Mouse (Mus musculus): ENCODE measurements around the gene B3galt1. TPM values are rescaled to one million over a fixed set of nuclear protein-coding genes. Genes with fewer than 3 reads are reported as not detected.

B3galt1 gene
- polyA plus RNA-seq, 1 experiment from 2014 or later: 12.8 TPM

GRCm38 (mm10) chr2:68040752-68041151 is 475.1 kb downstream of the B3galt1 start:
- Histone ChIP-seq H3K9me3 (no peaks in the 10 kb centered on the region), H3K27me3 (ENCODE audit: insufficient read depth, poor library complexity, severe bottlenecking) (no peaks in the 10 kb centered on the region), H3K27ac (no peak overlapping the region), H3K4me1 (replicated peaks) (no peaks in the 10 kb centered on the region), H3K4me3 (no peak overlapping the region), H3K36me3 (no peaks in the 10 kb centered on the region)
- DNase-seq (ENCODE audit: low spot score): no peak
- 93% methylated on average over 5 of the region's 5 CpGs for WGBS

DNA sequence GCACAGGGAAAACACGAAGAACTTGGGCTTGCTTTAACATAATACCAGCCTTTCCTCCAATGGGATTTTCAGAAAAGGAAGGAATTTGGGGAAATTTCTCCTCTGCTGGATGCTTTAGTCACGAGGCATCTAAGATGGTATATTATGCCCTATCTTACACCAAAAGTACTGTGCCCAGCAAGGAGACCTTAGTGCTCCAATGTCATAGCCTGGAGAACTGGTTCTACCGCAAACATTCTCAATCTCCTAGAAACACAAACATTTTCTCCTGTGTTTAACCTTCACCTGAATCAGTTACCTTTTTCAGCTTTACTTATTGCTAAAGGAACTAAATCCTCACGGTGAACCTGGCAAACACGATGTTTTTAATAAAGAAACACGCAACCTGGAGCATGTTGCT is 486.8 kb downstream of the B3galt1 start:
- WGBS: 88% methylated on average over 6 of the region's 6 CpGs
- DNase-seq (ENCODE audit: low spot score): no peak

DNA sequence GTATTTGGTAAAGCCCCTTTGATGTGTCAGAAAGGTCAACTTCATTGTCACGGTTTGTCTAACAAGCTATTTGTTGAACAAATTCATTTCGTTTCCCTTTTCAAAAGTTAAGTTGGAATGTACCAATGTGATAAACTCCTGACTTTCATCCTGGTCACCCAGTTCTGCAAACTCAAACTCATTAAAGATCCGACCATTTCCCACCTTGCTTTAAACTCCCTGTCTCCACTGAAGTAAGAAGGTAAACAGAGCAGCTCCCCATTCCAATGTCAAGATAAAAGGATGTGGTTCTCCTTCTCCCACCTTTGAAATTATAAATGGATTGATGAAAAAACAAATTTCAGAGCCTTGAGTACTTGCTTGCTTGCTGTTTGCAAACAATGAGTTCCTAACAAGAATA is 487.6 kb downstream of the B3galt1 start:
- Histone ChIP-seq H3K9me3 (no peaks in the 10 kb centered on the region), H3K27me3 (ENCODE audit: insufficient read depth, poor library complexity, severe bottlenecking) (no peaks in the 10 kb centered on the region), H3K36me3 (no peaks in the 10 kb centered on the region), H3K4me3 (no peak overlapping the region), H3K4me1 (replicated peaks) (no peaks in the 10 kb centered on the region), H3K27ac (no peak overlapping the region)
- no peak for DNase-seq (ENCODE audit: low spot score)
- WGBS: 71% methylated on average over 3 of the region's 3 CpGs

More for the DNA sequence above, 486.8 kb downstream of the B3galt1 start:
- no peaks in the 10 kb centered on the region for H3K27me3 ChIP-seq (ENCODE audit: insufficient read depth, poor library complexity, severe bottlenecking)
- no peaks in the 10 kb centered on the region for H3K4me1 ChIP-seq (replicated peaks)
- H3K36me3 ChIP-seq: no peaks in the 10 kb centered on the region
- H3K27ac ChIP-seq: no peak overlapping the region
- H3K9me3 ChIP-seq: no peaks in the 10 kb centered on the region
- H3K4me3 ChIP-seq: no peak overlapping the region

DNA sequence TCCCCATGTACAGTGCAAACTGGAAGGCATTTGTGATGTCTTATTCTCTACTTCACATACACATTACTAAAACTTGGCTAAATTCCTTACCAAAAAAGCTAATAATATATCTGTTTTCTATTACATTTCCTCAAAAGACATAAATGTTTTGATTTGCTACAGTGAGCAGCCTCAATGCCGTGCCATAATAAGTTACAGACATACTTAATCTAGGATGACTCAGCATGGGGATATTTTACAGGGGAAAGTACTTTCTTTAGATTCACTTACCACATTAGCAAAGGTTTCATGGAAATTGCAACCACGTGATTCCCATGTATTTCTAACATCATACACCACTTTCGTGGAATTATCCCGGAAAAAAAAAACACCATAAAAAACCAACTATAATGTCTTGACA is 495.7 kb downstream of the B3galt1 start:
- no peaks in the 10 kb centered on the region for H3K36me3 ChIP-seq
- no peaks in the 10 kb centered on the region for H3K27me3 ChIP-seq (ENCODE audit: insufficient read depth, poor library complexity, severe bottlenecking)
- no peaks in the 10 kb centered on the region for H3K9me3 ChIP-seq
- H3K4me3 ChIP-seq: no peak overlapping the region
- DNase-seq (ENCODE audit: low spot score): no peak
- 89% methylated on average over 4 of the region's 4 CpGs for WGBS
- H3K27ac ChIP-seq: no peak overlapping the region
- H3K4me1 ChIP-seq (replicated peaks): no peaks in the 10 kb centered on the region

GRCm38 (mm10) chr2:68079426-68080360 is 514.0 kb downstream of the B3galt1 start:
- no peaks in the 10 kb centered on the region for H3K9me3 ChIP-seq
- no peak for DNase-seq (ENCODE audit: low spot score)
- 74% methylated on average over 5 of the region's 5 CpGs for WGBS
- peak overlapping the region; percentile 41; the same call in 1 of the 2 replicates for H3K27ac ChIP-seq
- 0 out of 2 replicates have a peak, but pooled peaks cover 4% of the 10 kb centered on the region for H3K4me1 ChIP-seq (replicated peaks)
- no peaks in the 10 kb centered on the region for H3K36me3 ChIP-seq
- no peak overlapping the region for H3K4me3 ChIP-seq
- no peaks in the 10 kb centered on the region for H3K27me3 ChIP-seq (ENCODE audit: insufficient read depth, poor library complexity, severe bottlenecking)

- DNase-seq (ENCODE audit: low spot score): no peak
- no peak overlapping the region for H3K27ac ChIP-seq
- H3K4me1 ChIP-seq (replicated peaks): 0 out of 2 replicates have a peak, but pooled peaks cover 4% of the 10 kb centered on the region
- H3K36me3 ChIP-seq: no peaks in the 10 kb centered on the region
- H3K9me3 ChIP-seq: no peaks in the 10 kb centered on the region
- no peaks in the 10 kb centered on the region for H3K27me3 ChIP-seq (ENCODE audit: insufficient read depth, poor library complexity, severe bottlenecking)
- no peak overlapping the region for H3K4me3 ChIP-seq
Observed at GRCm38 (mm10) chr2:68080872-68081280, 515.2 kb downstream of the B3galt1 start.

GRCm38 (mm10) chr2:68084483-68084882 is 518.8 kb downstream of the B3galt1 start:
- Histone ChIP-seq H3K4me1 (replicated peaks) (0 out of 2 replicates have a peak, but pooled peaks cover 4% of the 10 kb centered on the region), H3K9me3 (no peaks in the 10 kb centered on the region), H3K27ac (no peak overlapping the region), H3K4me3 (no peak overlapping the region), H3K27me3 (ENCODE audit: insufficient read depth, poor library complexity, severe bottlenecking) (no peaks in the 10 kb centered on the region), H3K36me3 (no peaks in the 10 kb centered on the region)
- DNase-seq (ENCODE audit: low spot score): no peak
- WGBS: 77% methylated on average over 1 of the region's 1 CpGs

DNA sequence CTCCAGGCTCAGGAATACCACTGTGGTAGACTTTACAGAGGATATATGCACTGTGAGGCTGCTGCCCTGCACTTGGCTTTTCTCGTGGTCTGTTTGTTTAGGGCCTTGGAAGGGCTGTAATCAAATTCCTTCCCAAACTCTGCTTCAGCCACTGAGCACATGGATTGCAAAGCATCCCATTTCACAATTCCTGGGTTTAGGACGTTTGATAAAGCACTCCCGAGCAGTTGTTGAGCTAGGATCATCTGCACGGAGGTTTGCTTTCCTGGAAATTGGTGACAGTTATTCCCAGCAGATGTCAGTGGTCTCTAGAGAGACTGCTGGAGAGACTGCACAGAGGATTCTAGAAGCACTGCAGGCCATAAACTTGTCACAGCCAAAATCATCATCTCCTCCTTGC is 520.4 kb downstream of the B3galt1 start:
- no peaks in the 10 kb centered on the region for H3K36me3 ChIP-seq
- H3K9me3 ChIP-seq: no peaks in the 10 kb centered on the region
- DNase-seq (ENCODE audit: low spot score): no peak
- no peak overlapping the region for H3K27ac ChIP-seq
- no peak overlapping the region for H3K4me3 ChIP-seq
- no peaks in the 10 kb centered on the region for H3K4me1 ChIP-seq (replicated peaks)
- H3K27me3 ChIP-seq (ENCODE audit: insufficient read depth, poor library complexity, severe bottlenecking): no peaks in the 10 kb centered on the region
- 81% methylated on average over 4 of the region's 4 CpGs for WGBS

DNA sequence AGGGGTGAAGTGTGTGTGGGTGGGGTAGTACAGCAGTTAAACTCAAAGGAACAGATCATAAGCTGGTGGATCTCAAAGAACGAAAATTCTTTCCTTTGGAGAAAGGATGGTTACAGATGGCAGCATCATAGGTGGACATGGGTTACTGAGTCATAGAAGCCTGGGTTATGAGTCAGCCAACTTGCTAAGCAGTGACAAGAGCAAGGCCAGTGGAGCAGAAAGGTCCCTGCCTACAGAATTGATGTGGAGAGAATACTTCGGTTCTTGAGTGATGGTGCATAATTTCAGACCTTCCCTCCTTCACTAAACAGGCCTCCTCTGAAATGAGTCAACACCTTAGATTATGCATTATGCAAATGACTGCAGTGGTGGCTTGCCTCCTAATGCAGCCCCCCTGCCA is 525.9 kb downstream of the B3galt1 start:
- 72% methylated on average over 2 of the region's 2 CpGs for WGBS
- H3K27ac ChIP-seq: no peak overlapping the region
- DNase-seq (ENCODE audit: low spot score): no peak

GRCm38 (mm10) chr2:68104641-68105040 is 539.0 kb downstream of the B3galt1 start:
- Histone ChIP-seq H3K27ac (no peak overlapping the region), H3K4me3 (no peak overlapping the region), H3K4me1 (replicated peaks) (no peaks in the 10 kb centered on the region), H3K36me3 (no peaks in the 10 kb centered on the region), H3K27me3 (ENCODE audit: insufficient read depth, poor library complexity, severe bottlenecking) (no peaks in the 10 kb centered on the region), H3K9me3 (no peaks in the 10 kb centered on the region)
- 73% methylated on average over 4 of the region's 4 CpGs for WGBS
- DNase-seq (ENCODE audit: low spot score): no peak

More for the DNA sequence above, 525.9 kb downstream of the B3galt1 start:
- Histone ChIP-seq H3K4me3 (no peak overlapping the region), H3K27me3 (ENCODE audit: insufficient read depth, poor library complexity, severe bottlenecking) (no peaks in the 10 kb centered on the region), H3K9me3 (no peaks in the 10 kb centered on the region), H3K36me3 (no peaks in the 10 kb centered on the region), H3K4me1 (replicated peaks) (no peaks in the 10 kb centered on the region)

DNA sequence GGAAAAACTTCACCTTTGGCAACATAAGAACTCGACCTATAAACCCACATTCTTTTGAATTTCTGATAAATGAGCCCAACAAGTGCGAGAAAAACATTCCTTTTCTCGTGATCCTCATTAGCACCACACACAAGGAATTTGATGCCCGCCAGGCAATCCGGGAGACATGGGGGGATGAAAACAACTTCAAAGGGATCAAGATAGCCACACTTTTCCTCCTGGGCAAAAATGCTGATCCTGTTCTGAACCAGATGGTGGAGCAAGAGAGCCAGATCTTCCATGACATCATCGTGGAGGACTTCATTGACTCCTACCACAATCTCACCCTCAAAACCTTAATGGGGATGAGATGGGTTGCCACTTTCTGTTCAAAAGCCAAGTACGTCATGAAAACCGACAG is 552.4 kb downstream of the B3galt1 start:
- 72% methylated on average over 8 of the region's 8 CpGs for WGBS

DNA sequence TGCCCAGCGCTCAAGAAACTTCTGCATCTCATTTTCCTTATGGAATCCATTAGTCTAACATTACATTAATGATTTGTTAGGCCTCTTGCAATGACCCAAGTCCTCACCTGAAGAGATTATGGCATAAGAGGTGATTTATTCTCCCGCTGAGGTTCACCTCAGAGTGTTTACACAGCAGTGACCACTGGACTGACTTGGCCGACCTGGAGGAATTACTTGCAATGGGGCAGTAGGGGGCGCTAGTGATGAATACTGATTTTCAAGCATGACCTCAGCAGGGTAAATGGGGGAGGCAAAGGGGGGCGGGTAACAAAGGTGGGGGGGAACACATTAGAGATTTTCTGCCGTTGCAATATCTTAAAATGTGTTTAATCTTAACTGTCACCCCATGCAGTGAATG is 559.1 kb downstream of the B3galt1 start:
- Histone ChIP-seq H3K9me3 (peaks cover 5% of the 10 kb centered on the region; the same call in 1 of the 2 replicates), H3K4me1 (replicated peaks) (no peaks in the 10 kb centered on the region), H3K4me3 (no peak overlapping the region), H3K36me3 (no peaks in the 10 kb centered on the region), H3K27me3 (ENCODE audit: insufficient read depth, poor library complexity, severe bottlenecking) (no peaks in the 10 kb centered on the region), H3K27ac (no peak overlapping the region)
- WGBS: 64% methylated on average over 6 of the region's 6 CpGs
- no peak for DNase-seq (ENCODE audit: low spot score)

More for the DNA sequence above, 552.4 kb downstream of the B3galt1 start:
- no peak for DNase-seq (ENCODE audit: low spot score)
- Histone ChIP-seq H3K27me3 (ENCODE audit: insufficient read depth, poor library complexity, severe bottlenecking) (no peaks in the 10 kb centered on the region), H3K27ac (no peak overlapping the region), H3K9me3 (no peaks in the 10 kb centered on the region), H3K4me1 (replicated peaks) (no peaks in the 10 kb centered on the region), H3K36me3 (no peaks in the 10 kb centered on the region), H3K4me3 (no peak overlapping the region)

GRCm38 (mm10) chr2:68141094-68141493 is 575.4 kb downstream of the B3galt1 start:
- Histone ChIP-seq H3K4me3 (no peak overlapping the region), H3K9me3 (0 out of 2 replicates have a peak, but pooled peaks cover 4% of the 10 kb centered on the region), H3K27me3 (ENCODE audit: insufficient read depth, poor library complexity, severe bottlenecking) (no peaks in the 10 kb centered on the region), H3K4me1 (replicated peaks) (0 out of 2 replicates have a peak, but pooled peaks cover 5% of the 10 kb centered on the region), H3K27ac (no peak overlapping the region), H3K36me3 (no peaks in the 10 kb centered on the region)
- 89% methylated on average over 2 of the region's 2 CpGs for WGBS
- no peak for DNase-seq (ENCODE audit: low spot score)

Data from hindbrain, embryonic 10.5 days (tissue).